Mouse (Mus musculus): ENCODE data around the gene Ei24.

The Ei24 gene

DNA sequence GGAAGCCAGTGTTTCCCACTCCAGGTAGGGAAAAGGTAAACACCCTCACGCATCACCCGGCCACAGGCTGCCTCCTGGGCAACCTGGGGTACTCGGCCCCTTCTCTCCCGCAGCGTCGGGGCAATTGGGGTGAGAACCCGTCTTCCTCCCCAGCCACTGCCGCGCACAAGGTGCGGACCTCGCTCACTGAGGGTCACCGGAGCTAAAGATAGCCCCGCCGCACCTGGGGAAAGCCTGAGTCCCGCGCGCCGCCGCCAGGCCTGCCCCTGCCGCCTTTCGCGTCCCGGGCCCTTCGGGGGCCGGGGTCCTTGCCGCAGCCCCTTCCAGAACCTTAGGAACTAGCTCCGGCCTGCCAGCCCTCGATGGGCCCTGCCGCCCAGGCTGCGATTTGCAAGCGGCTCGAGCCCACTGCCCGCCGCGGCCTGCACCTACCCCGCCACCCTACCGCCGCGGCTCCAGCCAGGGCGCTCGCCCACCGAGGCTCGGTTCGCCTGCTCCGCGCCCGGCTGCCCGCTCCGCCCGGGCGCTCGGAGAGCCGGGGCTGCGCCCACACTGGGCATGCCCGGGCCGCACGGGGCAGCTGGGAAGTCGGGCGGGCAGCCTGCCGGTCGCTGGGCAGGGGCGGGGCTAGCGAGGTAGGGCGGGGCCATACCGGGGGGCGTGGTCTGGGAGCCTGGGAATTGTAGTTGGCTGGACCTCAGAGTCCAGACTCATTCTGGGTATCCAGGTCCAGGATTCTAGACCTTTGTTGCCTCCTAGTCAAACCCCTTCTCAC, at the start of gene Ei24:
Gene Ei24, minus strand, starts transcription at position 613 of the 775 bp plus-strand sequence.
- peak; percentile 75 for DNase-seq (ENCODE audit: low spot score)

DNA sequence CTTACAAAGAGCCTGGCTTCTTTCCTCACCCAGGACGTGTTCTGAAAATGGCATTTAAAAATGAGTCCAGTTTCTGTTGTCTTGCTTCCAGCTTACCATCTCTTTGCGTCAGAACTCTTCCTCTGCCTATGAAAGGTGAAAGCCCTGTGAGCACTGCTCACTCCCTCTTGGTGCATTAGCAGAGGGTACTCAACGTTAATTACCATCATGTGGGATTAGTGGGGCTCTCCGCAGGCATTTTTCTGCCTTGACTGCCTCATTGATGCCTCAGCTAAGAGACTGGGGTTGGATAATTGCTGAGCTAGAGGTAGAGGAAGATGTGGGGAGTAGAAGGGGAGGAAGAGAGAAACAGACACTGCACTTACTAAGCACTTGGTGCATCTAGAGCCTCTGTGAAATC, 49.2 kb upstream of the Ei24 start:
- DNase-seq (ENCODE audit: low spot score), result no peak

DNA sequence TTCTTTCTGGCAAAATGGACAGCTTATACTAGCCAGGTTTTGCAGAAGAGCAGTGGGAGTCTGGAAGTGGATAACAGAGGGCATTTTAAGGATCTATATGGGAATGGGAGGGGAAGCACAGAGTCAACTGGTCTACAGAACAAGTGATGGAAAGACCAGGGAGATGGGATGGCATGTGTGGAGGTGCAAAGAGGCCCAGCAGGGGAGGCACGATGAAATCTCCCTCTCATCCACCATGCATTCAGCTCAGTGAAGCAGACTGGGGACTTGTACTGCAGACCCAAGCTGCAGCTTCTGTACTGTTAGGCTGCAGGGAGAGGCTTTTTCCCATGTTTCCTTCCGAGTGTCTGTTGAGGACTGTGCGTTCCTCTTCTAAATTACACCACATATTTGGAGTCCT, 36.7 kb upstream of the Ei24 start:
- no peak for DNase-seq (ENCODE audit: low spot score)

DNA sequence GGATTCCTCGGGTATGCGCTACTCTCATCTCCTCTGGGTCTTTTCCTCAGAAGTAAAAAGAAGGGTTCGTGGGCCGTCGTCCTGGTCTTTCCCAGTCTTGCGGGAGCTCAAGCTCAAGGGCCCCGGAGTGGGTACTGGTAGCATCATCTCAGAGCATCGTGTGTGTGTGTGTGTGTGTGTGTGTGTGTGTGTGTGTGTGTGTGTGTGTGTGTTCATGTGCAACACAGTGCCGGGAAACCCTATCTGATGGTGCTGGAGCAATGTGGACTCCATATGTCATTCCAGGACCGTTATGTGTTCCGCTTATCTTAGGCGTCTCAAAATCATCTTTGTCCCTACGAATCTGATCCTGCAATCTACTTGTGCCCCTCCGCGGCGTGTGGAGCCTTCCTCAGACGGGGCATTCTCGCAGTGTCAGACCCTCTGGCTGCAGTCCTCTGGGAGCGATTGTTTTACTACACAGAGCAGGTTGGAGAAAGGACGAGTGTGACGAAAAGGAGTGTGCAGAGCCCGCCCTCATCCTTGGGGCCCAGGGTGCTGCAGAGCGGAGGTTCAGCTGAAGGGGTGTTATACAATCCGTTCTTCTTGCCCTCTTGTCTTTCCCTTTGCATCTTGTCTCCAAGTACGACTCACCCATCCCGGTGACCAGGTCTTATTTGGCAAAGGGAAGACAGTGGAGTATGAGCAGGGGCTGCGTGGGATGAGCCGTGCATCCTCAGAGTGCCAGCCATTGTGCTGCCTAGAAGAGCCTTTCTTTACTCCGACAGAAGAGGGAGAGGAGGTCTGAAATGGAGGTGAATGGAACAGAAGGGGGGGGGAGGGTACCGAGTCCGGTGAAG, 36.1 kb upstream of the Ei24 start:
- DNase-seq (ENCODE audit: low spot score), result no peak

DNA sequence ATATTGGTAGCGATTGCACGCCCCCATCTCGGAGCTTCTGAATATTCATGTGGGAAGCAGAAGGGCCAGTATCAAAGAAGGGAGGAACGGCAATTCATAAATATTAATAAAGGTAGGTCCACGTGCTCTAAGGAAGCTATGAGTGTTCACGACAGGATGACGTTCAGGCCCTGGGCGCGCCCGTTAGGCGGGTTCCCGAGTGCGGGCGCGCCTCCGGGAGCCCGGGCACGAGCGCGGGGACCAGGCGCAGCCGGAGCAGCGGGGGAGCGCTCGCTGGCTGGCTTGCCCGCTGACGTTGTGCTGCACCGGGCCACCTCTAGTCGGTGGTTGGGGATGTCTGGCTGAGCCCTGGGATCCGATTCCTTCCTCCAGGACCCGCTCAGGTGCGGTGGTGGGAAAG, 35.3 kb upstream of the Ei24 start:
- DNase-seq (ENCODE audit: low spot score), result no peak

DNA sequence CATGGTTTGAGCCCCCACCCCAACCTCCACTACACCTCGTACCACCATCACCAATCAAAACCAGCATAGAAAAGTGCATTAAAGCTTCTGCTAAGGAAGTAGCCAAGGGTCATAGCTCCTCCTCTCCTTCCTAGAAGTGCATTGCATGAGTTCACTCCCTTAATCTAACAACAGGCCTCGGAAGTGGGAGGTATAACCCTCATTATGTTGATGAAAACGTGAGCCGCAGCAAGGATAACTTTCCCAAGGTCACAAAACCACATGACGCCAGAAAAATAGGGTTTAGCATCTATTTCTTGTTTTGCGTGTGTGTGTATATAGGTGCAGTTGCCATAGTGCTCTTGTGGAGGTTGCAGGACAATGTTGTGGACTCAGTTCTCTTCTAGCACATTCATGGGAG, 34.2 kb upstream of the Ei24 start:
- DNase-seq (ENCODE audit: low spot score), result no peak

DNA sequence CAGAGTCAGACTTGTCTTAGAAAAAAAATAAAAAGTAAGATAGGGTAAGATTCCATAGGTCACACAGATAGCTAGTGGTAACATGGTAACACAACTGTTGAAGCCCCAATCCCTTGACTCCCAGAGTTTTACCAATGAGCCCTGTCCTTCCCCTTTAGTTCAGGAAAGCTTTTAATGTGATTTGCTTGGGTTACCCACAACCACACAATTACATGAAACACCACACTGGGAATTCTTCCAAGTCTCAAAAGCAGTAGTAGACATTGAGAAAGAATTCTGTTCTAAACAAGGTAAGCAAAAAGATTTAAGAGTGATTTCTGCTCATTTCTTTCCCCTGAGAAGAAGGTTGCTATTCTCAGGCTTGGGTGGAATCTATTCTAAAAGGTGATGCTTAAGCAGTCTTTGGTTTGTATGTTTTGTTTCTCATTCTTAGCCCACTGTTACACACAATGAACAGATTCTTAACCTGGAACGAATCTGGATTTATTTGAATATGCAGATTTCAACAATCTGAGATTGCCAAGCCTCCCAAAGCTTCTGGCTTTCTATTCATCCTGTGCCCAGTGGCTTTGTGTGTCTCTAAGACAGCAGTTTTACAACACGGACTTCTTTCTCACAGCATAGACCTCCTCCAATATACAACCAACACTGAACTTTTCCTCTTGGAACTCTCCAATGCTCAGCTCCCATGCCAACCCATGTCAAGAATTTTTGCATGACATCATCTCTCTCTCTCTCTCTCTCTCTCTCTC, 29.6 kb upstream of the Ei24 start:
- DNase-seq (ENCODE audit: low spot score), result no peak

DNA sequence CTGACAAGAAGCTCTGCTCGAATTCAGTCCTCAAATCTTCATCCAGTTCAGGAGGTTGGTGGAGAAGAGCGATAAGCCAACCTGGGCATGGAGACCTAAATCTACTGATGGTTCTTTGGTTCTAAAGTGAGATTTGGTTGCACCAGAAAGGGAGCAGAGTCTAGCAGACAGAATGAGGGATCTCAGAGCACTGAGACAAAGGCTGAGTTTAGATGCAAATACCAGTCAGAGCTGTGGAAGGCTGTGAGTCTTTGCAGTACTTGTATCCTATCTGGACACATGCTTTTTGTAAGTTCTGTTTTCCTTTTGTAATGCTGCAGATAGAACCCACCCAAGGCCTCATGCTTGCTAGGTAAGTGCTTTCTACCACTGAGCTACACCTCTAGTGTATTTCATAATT, 24.8 kb upstream of the Ei24 start:
- no peak for DNase-seq (ENCODE audit: low spot score)

DNA sequence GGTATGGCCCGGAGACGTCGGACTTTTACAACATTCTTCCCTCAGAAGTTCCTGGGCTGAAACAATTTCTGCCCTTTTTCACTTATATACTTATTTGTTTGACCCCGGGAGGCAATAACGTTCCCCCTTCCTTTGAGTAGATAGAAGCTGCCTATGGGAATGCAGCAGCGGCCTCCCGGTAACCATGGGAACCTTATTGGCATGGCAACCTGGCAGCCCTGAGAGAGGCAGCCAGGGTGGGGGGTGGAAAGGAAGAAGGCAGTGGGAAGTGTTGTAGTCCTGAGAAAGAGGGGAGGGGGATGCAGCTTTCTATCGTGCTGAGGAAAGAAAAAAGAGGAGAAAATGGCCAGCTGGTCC, 24.4 kb upstream of the Ei24 start, which contains the start of gene Fez1:
Gene Fez1, plus strand, starts transcription at position 221 of the 357 bp plus-strand sequence.
- DNase-seq (ENCODE audit: low spot score), result no peak

DNA sequence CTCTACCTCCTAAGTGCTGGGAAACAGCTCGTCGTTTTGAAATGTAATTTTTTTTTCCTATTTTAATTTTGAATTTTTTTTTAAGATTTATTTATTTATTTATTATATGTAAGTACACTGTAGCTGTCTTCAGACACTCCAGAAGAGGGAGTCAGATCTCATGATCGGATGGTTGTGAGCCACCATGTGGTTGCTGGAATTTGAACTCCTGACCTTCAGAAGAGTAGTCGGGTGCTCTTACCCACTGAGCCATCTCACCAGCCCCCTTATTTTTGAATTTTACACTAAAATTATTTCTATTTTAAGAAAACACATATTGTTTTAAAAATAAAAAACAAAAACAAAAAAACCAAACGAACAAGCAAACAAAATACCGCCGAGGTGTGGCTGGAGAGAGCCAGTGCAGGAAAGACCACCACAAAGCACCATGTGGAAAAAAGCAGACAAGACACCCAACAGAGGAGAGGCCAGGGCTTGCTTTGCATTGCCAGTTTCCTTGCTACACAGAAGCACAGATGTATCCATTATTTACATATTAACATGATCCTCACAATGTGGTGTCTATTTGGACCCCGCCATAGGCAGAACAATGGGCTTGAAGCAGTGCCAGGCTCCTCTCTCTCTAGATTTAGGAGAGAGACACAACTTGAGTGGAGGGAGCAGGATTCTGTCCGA, 23.9 kb upstream of the Ei24 start:
- DNase-seq (ENCODE audit: low spot score), result no peak

DNA sequence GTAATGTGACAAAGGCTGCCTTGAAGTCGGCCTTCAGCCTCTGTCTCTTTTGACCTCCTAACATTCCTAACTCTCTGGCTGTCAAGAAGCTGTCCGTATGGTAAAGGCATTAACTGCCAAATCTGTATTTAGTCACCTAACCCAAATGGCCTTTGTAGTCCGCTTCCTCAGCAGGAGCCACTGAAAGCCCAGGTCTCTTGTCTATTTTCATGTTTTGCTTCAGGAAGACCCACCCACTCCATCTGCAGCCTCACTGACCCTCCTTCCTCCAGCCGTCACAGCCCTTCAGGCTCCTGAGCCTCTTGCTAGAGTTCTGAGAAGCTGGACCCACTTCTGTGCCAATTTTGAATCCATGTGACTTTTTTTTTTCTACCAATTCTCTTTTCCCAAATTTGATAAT, 21.7 kb upstream of the Ei24 start:
- no peak for DNase-seq (ENCODE audit: low spot score)

DNA sequence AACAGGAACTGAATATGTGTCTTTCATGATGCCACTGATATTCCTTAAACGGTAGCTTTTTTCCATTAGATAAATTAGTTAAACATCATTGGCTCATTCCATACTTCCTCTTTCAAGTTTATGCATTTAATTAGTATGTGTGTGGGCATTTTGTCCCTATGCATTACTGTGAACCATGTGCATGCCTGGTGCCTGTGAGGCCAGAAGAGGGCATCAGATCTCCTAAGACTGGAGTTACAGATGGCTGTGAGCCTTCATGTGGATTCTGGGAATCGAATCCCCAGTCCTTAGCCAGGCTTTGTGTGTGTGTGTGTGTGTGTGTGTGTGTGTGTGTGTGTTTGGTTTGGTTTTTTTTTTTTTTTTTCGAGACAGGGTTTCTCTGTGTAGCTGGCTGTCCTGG, 17.3 kb upstream of the Ei24 start:
- DNase-seq (ENCODE audit: low spot score), result no peak

DNA sequence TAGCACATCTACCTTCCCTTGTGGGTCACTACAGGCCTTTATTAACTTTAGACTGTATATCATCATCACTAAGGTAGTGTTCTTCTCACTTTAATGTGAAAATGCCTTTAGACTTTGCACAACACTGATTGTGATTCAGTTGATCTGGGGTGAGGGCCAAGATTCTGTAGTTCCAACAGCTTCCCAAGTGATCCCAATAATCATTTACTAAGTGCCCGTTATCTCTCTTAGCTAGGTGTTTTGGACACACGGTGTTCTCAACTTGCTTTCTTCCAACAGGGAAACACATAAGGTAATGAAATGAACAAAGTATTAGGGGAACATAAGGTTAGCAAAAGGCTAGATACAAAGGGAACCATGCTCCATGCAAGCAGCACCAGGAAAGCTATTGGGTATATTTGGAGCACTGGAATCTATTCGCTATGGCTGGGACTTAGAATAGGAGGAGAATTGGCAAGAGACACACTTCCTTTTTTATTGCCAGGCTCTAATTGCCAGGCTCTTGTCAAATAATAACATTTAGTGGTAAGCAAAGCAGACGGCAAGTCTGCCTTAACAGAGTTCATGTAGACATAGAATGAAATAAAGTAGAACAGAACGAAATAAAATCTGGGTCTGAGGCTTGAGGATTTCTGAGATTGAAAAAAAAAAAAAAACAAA, 11.1 kb upstream of the Ei24 start:
- no peak for DNase-seq (ENCODE audit: low spot score)

DNA sequence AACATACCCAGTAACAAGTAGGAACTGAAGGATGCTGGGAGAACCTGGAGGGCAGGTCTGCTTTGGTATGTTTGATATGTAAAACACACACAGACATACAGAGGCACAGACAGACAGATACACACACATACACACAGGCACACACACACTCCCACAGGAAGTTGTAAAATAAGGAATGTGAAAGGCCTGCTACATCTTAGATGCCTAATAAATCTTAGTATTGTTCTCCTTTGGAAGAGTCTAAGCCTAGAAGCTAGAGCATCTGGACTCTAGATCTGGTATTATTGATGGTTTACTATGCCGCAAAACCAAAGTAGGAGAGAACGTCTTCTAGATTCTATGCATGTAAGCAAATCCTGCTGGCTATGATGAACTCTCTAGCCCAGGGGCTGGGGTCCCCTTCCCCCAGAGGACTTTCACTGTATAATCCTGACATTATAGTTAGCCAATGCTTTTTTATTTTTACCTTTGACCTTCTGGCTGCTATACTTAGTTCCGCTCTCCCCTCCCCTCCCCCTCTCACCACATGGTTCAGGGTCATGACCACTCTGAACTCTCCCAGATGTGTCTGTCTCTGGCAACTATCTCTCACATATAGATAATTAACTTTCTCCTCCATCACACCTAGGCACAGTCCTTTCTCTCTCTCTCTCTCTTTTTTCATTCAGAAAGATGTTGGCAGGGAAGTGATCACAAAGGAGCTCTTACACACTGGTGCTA, 8.2 kb upstream of the Ei24 start:
- no peak for DNase-seq (ENCODE audit: low spot score)

DNA sequence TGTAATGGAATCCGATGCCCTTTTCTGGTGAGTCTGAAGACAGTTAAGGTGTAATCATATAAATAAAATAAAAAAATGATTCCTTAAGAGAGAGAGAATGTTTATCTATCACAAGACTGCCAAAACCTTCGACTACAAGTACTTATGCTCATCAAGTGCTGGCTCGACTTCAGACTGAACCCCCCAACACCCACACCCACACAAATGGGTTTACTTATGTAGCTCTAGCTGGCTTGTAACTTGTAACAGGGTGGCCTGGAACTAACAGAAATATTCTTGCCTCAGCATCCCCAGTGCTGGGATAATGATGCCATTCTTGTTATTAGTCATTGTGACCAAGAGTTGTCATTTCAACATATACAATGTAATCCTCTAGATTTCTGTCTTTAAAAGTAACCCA, 6.7 kb upstream of the Ei24 start:
- DNase-seq (ENCODE audit: low spot score), result no peak

DNA sequence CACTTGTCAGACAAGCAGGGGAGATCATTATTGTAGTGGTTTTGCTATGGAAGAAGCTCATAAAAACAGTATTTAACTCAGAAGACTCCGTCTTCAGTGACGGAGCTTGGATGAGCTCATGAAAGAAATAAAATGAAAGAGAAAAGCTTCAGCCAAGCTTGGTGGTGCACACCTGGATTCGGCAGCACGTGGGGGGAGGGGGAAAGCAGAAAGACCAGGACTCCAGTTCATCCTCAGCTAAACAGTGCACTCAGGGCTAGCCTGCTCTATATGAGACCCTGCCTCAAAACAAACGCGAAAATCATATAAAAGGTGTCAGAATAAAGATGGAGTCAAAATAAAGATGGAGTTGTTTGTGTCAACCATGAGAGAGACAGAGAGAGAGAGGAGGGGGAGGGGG, 6.2 kb upstream of the Ei24 start:
- no peak for DNase-seq (ENCODE audit: low spot score)

DNA sequence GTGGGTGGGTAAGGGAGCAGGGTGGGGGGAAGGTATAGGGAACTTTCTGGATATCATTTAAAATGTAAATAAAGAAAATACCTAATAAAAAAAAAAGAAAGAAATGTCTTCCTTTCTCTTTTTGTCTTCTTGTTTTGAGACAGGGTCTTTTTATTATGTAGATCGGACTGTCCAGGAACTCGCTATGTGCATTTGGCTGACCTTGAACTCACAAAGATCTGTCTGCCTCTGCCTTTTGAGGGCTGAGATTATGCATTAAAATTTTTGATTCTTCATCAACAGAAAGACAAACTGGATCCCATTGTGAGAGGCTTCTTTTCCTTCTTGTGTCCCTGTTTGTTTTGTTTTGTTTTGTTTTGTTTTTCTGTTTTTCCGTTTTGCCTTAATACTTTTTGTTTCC, 5.8 kb upstream of the Ei24 start:
- DNase-seq (ENCODE audit: low spot score), result no peak

DNA sequence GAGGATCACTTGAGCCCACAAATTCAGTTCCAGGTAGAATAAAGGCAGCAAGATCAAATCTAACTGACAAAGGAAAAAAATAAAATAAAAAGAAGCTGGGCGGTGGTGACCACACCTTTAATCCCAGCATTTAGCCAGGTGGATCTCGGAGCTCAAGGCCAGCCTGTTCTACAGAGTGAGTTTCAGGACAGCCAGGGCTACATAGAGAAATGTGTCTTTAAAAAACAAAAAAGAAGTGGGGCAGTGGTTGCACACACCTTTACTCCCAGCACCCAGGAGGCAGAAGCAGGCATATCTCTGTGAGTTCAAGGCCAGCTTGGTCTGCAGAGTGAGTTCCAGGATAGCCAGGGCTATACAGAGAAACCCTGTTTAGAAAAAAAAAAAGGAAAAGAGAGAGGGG, 4.8 kb upstream of the Ei24 start:
- no peak for DNase-seq (ENCODE audit: low spot score)

DNA sequence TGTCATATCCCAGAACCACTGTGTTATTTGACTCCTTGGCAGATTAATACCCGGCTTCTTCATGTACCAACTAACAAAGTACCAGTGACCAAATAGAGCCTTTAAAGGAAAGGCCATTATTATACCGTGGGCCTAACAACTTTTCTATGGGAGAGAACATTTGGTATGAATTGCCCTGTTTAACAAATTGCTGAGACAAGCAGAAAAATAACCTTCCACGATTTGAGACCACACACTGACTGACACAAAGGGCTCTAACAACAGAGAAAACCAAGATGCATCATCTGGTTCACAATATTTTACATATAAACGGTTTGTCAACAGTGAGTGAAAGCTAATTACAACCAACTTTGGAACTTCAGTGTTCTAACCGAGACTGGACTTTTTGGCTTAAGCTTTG, 969 bp downstream of the Ei24 start:
- peak; percentile 25 for DNase-seq (ENCODE audit: low spot score)

DNA sequence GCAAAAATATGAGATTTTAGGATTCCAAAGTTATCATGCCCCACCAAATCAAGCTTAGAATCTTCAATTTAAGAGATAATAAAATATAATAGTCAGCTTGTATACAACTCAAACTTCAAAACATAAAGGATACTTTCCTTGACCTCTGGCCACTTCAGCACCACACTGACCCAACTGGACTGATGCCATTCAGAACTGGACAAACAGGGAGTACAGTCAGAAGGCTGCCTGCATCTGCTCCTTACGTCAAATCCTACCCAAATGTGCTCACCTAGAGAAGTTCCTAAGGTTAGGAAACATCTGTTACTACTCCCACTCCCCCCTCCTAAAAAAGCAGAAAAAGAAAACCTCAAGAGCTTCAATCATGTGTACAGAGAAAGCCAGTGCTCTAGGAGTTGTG, 1.6 kb downstream of the Ei24 start:
- no peak for DNase-seq (ENCODE audit: low spot score)

DNA sequence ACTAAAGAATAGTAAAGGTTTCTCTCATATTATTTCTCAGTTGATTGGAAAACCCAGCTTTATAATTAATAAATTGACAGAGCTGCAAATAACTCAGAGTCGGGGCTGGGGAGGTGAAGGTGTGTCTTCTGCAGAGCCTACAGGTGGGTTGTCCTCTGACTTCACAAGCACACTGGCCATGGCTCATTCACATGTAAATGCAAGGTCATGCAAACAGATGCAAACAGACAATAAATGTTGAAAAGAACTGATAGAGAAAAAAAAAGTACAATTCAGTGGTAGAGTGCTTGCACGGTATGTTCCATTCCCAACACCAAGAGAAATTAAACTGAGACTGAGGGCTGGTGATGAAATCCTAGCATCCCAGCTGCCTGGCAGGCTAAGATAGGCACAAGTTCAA, 2.7 kb downstream of the Ei24 start:
- no peak for DNase-seq (ENCODE audit: low spot score)
